Mouse (Mus musculus) forebrain, embryonic 10.5 days (tissue): ENCODE measurements around the gene Acap2. TPM values are rescaled to one million over a fixed set of nuclear protein-coding genes. Genes with fewer than 3 reads are reported as not detected.

Source experiments
- DNase-seq: peaks from one replicate; pipeline ENCODE4 v3.0.0-alpha.2; 2017; ENCODE audit warnings: low spot score; ENCODE audit errors: extremely low spot score
- H3K27ac ChIP-seq: fragments of 300-500 bp; sonication (generic); 2 replicates; pipeline ENCODE4 v1.5.1; 2016; ENCODE audit warnings: mild to moderate bottlenecking
- H3K27me3 ChIP-seq: fragments of 300-500 bp; sonication (generic); 2 replicates; pipeline ENCODE4 v1.6.1; 2016; ENCODE audit warnings: mild to moderate bottlenecking; ENCODE audit not compliant: poor library complexity, severe bottlenecking
- H3K36me3 ChIP-seq: fragments of 300-500 bp; sonication (generic); replicated peaks from 2 replicates; pipeline ENCODE4 v1.6.1; 2016; ENCODE audit warnings: mild to moderate bottlenecking, moderate library complexity
- H3K4me1 ChIP-seq: fragments of 300-500 bp; sonication (generic); 2 replicates; pipeline ENCODE4 v1.6.1; 2016
- H3K4me3 ChIP-seq: fragments of 300-500 bp; sonication (generic); 2 replicates; pipeline ENCODE4 v1.5.1; 2016; ENCODE audit warnings: mild to moderate bottlenecking, moderate library complexity
- H3K9me3 ChIP-seq: fragments of 300-500 bp; sonication (generic); 2 replicates; pipeline ENCODE4 v1.6.1; 2016; ENCODE audit warnings: mild to moderate bottlenecking, moderate library complexity
- WGBS: fragments of 180-500 bp; shearing (Covaris S2); methylation state at CpG from one replicate; pipeline ENCODE4 v1.1.7; 2016; 5-methylcytosine and 5-hydroxymethylcytosine counted together
- polyA plus RNA-seq: library from polyadenylated mRNA; unstranded; fragments of >200 nt; fragmentation: Nextera tagmentation; extraction: Ambion mirVana; gene quantifications from 2 replicates; pipeline ENCODE4 v1.2.1, GENCODE M21; 2016

Acap2 gene
- polyA plus RNA-seq: 18.4 and 19.7 TPM in 2 replicates

DNA sequence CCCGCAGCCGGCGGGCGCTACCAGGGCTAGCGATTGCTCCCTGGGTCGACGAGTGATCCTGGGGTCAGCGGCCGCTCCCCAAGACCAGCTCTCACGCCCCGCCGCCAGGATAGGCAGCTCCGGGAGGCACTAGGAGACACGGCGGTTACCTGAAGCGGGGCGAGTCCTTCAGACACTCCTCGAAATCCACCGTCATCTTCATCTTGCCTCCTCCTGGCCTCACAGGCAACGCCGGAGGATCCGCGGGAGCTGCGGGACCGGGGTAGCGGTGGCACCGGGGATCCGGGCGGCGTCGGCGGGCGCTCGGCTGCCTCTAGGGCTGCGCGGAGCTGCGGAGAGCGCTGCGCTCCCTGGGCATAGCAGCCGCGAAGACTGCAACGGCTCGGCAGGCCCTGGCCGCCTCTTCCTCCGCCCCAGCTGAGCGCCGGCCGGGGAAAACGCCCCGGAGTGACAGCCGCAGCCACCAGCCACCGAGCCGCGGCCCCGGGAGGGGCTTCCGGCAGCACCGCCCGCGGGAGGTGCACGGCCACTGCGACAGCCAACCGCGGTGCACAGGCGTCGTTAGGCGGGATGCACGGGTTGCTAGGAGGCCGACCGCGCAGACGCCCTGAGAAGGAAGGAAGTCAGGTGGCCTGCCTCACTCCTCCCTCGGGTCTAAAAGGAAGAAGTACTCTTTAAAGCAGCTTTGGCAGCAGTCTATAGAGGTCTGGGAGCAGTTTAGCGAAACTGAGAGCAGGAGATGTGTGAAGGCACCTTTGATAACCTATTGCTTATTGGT lies at the start of gene Acap2:
Acap2 (minus strand) TSS at position 456 of the 778 bp plus-strand sequence.
- Histone ChIP-seq H3K36me3 (no peaks in the 10 kb centered on the region), H3K9me3 (no peaks in the 10 kb centered on the region), H3K27ac (peak within 1 kb of the TSS; percentile 91), H3K27me3 (no peaks in the 10 kb centered on the region), H3K4me3 (peak within 1 kb of the TSS; percentile 91), H3K4me1 (peaks cover 37% of the 10 kb centered on the region)
- WGBS: under 1% methylated on average over 72 of the region's 73 CpGs
- DNase-seq: peak; percentile 94

DNA sequence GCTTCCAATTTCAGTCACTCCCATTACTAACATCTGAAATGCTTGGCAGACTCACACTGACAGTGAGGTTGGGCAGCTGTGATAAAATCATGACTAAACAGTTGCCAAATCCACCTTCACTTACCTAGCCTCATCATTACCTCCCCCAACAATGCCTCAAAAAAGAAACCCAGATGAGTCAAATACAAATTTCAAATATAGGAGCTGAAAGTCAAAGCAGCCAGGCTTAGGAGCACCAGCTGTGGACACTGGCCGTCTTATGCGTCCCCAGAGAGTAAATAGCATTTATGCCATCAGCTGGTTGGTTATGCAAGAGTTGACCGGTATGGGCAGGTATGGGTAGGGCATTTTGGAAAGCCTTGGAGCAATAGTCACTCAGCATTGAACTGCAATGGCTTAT lies 48.4 kb upstream of the Acap2 start:
- no peak for DNase-seq
- no peaks in the 10 kb centered on the region for H3K4me1 ChIP-seq
- H3K9me3 ChIP-seq: no peaks in the 10 kb centered on the region
- peaks cover 15% of the 10 kb centered on the region for H3K36me3 ChIP-seq
- WGBS: 92% methylated on average over 3 of the region's 3 CpGs
- H3K27me3 ChIP-seq: no peaks in the 10 kb centered on the region
- H3K4me3 ChIP-seq: no peak overlapping the region
- no peak overlapping the region for H3K27ac ChIP-seq

DNA sequence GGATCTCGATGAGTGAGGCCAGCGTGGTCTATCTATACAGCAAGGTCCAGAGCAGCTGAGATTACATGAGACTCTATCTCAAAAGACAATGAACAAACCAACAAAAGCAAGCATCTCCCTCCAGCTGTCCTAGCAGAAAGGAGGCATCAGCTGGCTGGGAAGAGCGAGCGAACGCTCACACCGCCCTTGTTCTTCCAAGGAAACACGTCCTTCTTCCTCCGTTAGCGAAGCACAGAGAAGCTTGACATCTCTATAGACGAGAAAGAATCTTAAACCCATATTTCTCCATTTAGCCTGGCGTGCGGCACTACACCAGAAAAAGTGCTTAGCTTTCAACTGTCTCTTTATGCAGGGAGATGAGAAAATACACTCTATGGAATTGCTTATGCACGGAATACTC lies 47.7 kb upstream of the Acap2 start:
- WGBS: 93% methylated on average over 13 of the region's 13 CpGs
- no peak for DNase-seq
- Histone ChIP-seq H3K36me3 (peaks cover 12% of the 10 kb centered on the region), H3K4me3 (no peak overlapping the region), H3K9me3 (no peaks in the 10 kb centered on the region), H3K27me3 (no peaks in the 10 kb centered on the region), H3K27ac (no peak overlapping the region), H3K4me1 (no peaks in the 10 kb centered on the region)

DNA sequence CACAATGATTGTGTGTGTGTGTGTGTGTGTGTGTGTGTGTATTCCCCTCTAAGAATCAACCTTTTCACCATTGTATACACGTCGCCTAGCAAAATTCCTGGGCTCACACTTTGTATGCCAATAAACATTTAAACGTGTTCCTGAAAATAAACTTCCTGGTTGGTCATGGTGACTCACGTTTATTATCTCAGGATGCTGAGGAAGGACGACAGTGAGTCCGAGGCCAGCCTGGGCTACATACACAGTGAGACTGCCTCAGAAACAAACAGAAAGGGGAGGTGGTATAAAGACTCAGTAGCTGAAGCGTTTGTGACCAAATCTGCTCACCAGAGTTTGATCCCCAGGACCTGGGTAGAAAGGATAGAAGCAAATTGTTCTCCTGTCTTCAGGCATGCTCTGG lies 46.4 kb upstream of the Acap2 start:
- no peak for DNase-seq
- Histone ChIP-seq H3K27ac (no peak overlapping the region), H3K9me3 (no peaks in the 10 kb centered on the region), H3K27me3 (no peaks in the 10 kb centered on the region), H3K4me3 (no peak overlapping the region), H3K36me3 (peaks cover 6% of the 10 kb centered on the region), H3K4me1 (no peaks in the 10 kb centered on the region)
- WGBS: 86% methylated on average over 7 of the region's 7 CpGs

- Histone ChIP-seq H3K4me3 (no peak overlapping the region), H3K36me3 (no peaks in the 10 kb centered on the region), H3K4me1 (no peaks in the 10 kb centered on the region), H3K27me3 (no peaks in the 10 kb centered on the region), H3K27ac (no peak overlapping the region), H3K9me3 (no peaks in the 10 kb centered on the region)
- 88% methylated on average over 3 of the region's 3 CpGs for WGBS
- DNase-seq: no peak
Measured at GRCm38 (mm10) chr16:31244053-31244452, 43.0 kb upstream of the Acap2 start.

DNA sequence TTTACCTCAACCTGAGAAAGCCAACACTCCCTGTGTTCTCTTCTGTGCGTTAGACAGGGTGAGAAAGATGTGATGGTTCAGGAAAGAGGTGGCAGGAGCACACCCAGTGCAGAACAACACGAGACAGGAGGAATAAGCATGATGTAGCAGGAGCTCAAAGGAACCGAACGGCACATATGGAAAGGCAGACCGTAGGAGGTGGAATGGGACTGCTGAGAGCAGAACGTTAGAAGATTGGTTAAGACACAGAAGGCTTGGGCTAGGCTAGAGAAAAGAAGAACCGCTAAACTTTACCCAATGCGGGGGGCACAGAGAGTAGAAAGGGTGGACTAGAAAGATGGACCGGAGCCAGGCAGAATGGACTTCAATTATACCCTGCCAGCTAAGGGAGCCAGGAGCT lies 40.4 kb upstream of the Acap2 start:
- no peak overlapping the region for H3K4me3 ChIP-seq

GRCm38 (mm10) chr16:31240569-31240968 lies 39.5 kb upstream of the Acap2 start:
- no peak overlapping the region for H3K4me3 ChIP-seq
- no peak for DNase-seq
- H3K9me3 ChIP-seq: no peaks in the 10 kb centered on the region
- H3K27me3 ChIP-seq: no peaks in the 10 kb centered on the region
- H3K4me1 ChIP-seq: peaks cover 11% of the 10 kb centered on the region
- WGBS: 93% methylated on average over 8 of the region's 8 CpGs
- no peak overlapping the region for H3K27ac ChIP-seq
- H3K36me3 ChIP-seq: no peaks in the 10 kb centered on the region

More for the DNA sequence above, 40.4 kb upstream of the Acap2 start:
- H3K4me1 ChIP-seq: peaks cover 5% of the 10 kb centered on the region
- H3K9me3 ChIP-seq: no peaks in the 10 kb centered on the region
- 89% methylated on average over 9 of the region's 9 CpGs for WGBS
- H3K27ac ChIP-seq: no peak overlapping the region
- DNase-seq: no peak
- no peaks in the 10 kb centered on the region for H3K27me3 ChIP-seq
- H3K36me3 ChIP-seq: no peaks in the 10 kb centered on the region

DNA sequence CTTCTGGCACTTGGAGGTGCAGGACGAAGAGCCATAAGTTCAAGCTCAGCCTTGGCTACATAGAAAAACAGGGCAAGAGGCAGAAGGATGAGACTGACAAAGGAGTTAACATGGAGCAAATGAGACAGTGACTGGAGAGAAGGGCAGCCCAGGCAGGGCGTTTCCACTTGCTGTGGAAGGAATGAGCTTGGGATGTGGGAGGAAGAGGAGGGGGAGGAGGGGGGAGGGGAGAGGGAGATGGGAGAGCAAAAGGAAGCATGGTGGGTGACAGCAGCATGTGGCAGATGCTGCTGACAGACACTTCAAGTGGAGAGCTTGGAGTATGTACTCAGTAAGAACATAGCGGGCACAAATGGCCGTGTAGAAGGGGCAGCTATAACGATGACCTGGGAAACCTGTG lies 37.2 kb upstream of the Acap2 start:
- 87% methylated on average over 5 of the region's 5 CpGs for WGBS
- H3K27me3 ChIP-seq: peaks cover 18% of the 10 kb centered on the region
- peaks cover 34% of the 10 kb centered on the region for H3K4me1 ChIP-seq
- H3K36me3 ChIP-seq: no peaks in the 10 kb centered on the region
- no peak for DNase-seq
- H3K9me3 ChIP-seq: no peaks in the 10 kb centered on the region
- H3K27ac ChIP-seq: no peak overlapping the region
- H3K4me3 ChIP-seq: no peak overlapping the region

DNA sequence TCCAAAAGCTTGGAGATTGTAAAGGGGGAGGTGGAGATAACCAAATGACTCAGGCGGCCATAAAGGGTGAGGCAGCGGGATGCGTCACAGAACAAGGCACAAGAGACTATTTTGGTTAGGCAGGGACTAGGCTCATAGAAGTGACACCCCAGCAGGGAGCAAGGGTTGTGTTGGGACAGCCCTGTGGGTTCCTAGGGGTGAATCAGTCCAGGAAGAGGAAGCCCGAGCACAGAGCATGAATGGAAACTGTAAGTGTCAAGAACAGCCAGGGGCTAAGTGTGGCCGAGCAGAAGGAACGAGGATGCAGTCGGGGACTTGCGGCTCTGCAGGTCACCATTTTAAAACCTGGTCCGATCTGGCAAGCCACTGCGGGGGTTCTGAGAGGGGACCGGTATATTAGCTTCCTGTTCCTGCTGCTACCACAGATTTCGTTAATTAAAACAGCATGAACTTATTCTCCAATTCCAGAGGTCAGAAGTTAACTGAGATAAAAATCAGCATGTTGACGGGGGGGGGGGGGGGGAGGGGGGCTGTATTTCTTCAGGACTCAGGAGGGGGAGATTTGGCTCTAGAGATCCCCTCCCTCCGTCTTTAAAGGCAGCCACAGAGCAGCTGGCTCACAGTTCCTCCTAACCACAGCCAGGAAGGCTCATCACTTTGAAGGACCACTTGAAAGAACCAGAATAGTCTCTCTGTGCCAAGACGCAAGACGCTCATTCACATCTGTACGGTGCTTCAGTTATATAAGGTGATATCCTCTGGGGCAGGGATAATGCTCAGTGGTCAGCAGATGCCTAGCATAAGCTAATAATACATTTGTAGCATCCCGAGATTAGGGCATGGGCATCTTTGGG lies 34.6 kb upstream of the Acap2 start:
- Histone ChIP-seq H3K9me3 (no peaks in the 10 kb centered on the region), H3K4me1 (peaks cover 36% of the 10 kb centered on the region), H3K4me3 (peak overlapping the region; percentile 7; the same call in 1 of the 2 replicates), H3K27ac (no peak overlapping the region), H3K36me3 (no peaks in the 10 kb centered on the region), H3K27me3 (peaks cover 23% of the 10 kb centered on the region)
- no peak for DNase-seq
- WGBS: 32% methylated on average over 18 of the region's 18 CpGs

DNA sequence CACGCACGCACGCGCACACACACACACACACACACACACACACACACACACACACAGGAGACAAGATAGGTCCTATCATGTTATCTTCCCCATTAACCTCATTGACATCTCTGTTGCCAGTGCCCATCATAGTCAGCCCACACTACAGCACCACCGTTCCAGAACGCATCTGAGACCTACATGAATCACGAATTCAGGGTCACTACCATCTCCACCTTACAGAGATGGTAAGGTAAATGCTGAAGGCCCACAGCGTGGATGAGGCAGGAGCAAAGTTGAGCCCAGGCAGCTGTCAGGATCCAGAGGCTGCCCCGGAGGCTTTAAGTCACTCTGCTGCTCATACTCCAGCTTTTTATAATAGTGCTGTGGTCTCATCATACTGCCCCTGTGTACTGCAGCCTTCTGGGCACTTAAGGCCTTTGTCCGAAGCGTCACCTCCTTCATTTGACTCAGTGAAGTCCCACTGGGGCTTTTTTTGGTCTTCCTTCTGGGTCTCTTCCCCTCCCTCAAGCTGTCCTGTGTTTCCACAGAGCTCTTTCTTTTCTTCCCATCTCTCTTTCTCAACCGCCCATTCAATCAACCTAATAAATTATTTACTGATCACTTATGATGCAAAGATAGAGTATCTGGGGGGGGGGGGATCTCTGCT lies 33.9 kb upstream of the Acap2 start:
- H3K36me3 ChIP-seq: no peaks in the 10 kb centered on the region
- no peak overlapping the region for H3K4me3 ChIP-seq
- WGBS: 80% methylated on average over 12 of the region's 12 CpGs

GRCm38 (mm10) chr16:31234356-31234755 lies 33.3 kb upstream of the Acap2 start:
- peaks cover 36% of the 10 kb centered on the region for H3K4me1 ChIP-seq
- H3K36me3 ChIP-seq: no peaks in the 10 kb centered on the region
- H3K27ac ChIP-seq: no peak overlapping the region
- no peaks in the 10 kb centered on the region for H3K9me3 ChIP-seq
- DNase-seq: no peak
- 63% methylated on average over 3 of the region's 3 CpGs for WGBS
- H3K4me3 ChIP-seq: no peak overlapping the region
- peaks cover 23% of the 10 kb centered on the region for H3K27me3 ChIP-seq

More for the DNA sequence above, 33.9 kb upstream of the Acap2 start:
- Histone ChIP-seq H3K4me1 (peaks cover 36% of the 10 kb centered on the region), H3K9me3 (no peaks in the 10 kb centered on the region), H3K27me3 (peaks cover 23% of the 10 kb centered on the region), H3K27ac (no peak overlapping the region)
- no peak for DNase-seq

GRCm38 (mm10) chr16:31233541-31234339 lies 32.7 kb upstream of the Acap2 start:
- no peaks in the 10 kb centered on the region for H3K36me3 ChIP-seq
- H3K4me3 ChIP-seq: no peak overlapping the region
- no peak for DNase-seq
- peaks cover 36% of the 10 kb centered on the region for H3K4me1 ChIP-seq
- 42% methylated on average over 20 of the region's 20 CpGs for WGBS
- H3K9me3 ChIP-seq: no peaks in the 10 kb centered on the region
- H3K27ac ChIP-seq: peak overlapping the region; percentile 37; the same call in 1 of the 2 replicates
- H3K27me3 ChIP-seq: peaks cover 23% of the 10 kb centered on the region
